Comparison of ENCODE assay signal across 11 mouse cellular contexts in genomic region chr13:51919171-51919793, GRCm38 (mm10).
DNase-seq lines count a peak whose midpoint lies in the region; ATAC-seq and TF ChIP-seq lines count a peak whose summit lies in the region.
"Had no signal": no experiment of that assay in that cellular context is flagged by ENCODE, and none has a peak within 500 bp of the region (broad histone marks: within the 10 kb centered on the region; RNA-seq: fewer than 3 reads in every experiment).

No protein-coding gene starts in this region.

- H3K36me3 ChIP-seq in embryonic facial prominence, embryonic 13.5 days, result no peaks in the 10 kb centered on the region
- no peaks in the 10 kb centered on the region for H3K36me3 ChIP-seq in hindbrain, embryonic 14.5 days (replicated peaks; ENCODE audit: control insufficient read depth, insufficient read depth)
- no peaks in the 10 kb centered on the region for H3K36me3 ChIP-seq in midbrain, postnatal 0 days (ENCODE audit: insufficient read depth, low read length)

- no peaks in the 10 kb centered on the region for H3K27me3 ChIP-seq in cerebellum, adult 2 months (ENCODE audit: control insufficient read depth, insufficient read depth, low read length)
- H3K27me3 ChIP-seq in embryonic facial prominence, embryonic 13.5 days, result peaks cover 32% of the 10 kb centered on the region
- 0 out of 2 replicates have a peak, but pooled peaks cover 4% of the 10 kb centered on the region for H3K27me3 ChIP-seq in hindbrain, embryonic 14.5 days (ENCODE audit: control insufficient read depth, insufficient read depth, low read length)
- H3K27me3 ChIP-seq in midbrain, postnatal 0 days (ENCODE audit: insufficient read depth, low read length), result peaks cover 12% of the 10 kb centered on the region
- H3K27me3 ChIP-seq: Patski had no signal

- TF ChIP-seq POLR2A in cerebellum, adult 2 months (IDR thresholded peaks at IDR 0.05; ENCODE audit: borderline replicate concordance, insufficient read depth, low read length), result no peak

- ATAC-seq in embryonic facial prominence, embryonic 13.5 days (ENCODE audit: insufficient number of reproducible peaks, insufficient read depth, low FRiP score, low TSS enrichment, low read depth), result no peak
- ATAC-seq in hindbrain, embryonic 14.5 days (ENCODE audit: low FRiP score), result peak; percentile 42; the same call in 1 of the 2 replicates
- no peak for ATAC-seq in midbrain, postnatal 0 days (ENCODE audit: low FRiP score)
- ATAC-seq in megakaryocyte-erythroid progenitor cell, adult 5-6 weeks (replicated peaks; ENCODE audit: low FRiP score, low TSS enrichment, poor library complexity, severe bottlenecking), result no peak
- ATAC-seq: Patski had no signal

- H3K9me3 ChIP-seq in embryonic facial prominence, embryonic 13.5 days, result no peaks in the 10 kb centered on the region
- no peaks in the 10 kb centered on the region for H3K9me3 ChIP-seq in hindbrain, embryonic 14.5 days (ENCODE audit: control insufficient read depth, low read length)
- no peaks in the 10 kb centered on the region for H3K9me3 ChIP-seq in midbrain, postnatal 0 days (ENCODE audit: low read length)

- no peak overlapping the region for H3K4me3 ChIP-seq in cerebellum, adult 2 months (replicated peaks; ENCODE audit: insufficient read depth, low read depth, low read length)
- no peak overlapping the region for H3K4me3 ChIP-seq in embryonic facial prominence, embryonic 13.5 days
- H3K4me3 ChIP-seq in hindbrain, embryonic 14.5 days (replicated peaks; ENCODE audit: low read length), result no peak overlapping the region
- no peak overlapping the region for H3K4me3 ChIP-seq in midbrain, postnatal 0 days (ENCODE audit: low read depth, low read length)

- no peak overlapping the region for H3K27ac ChIP-seq in cerebellum, adult 2 months (ENCODE audit: insufficient read depth, low read length)
- H3K27ac ChIP-seq in embryonic facial prominence, embryonic 13.5 days, result peak overlapping the region; percentile 72; the same call in 1 of the 2 replicates
- H3K27ac ChIP-seq in hindbrain, embryonic 14.5 days, result peak overlapping the region; percentile 74
- no peak overlapping the region for H3K27ac ChIP-seq in midbrain, postnatal 0 days (ENCODE audit: low read depth, low read length)
- H3K27ac ChIP-seq: macrophage had no signal

- peak; percentile 46 to 52 for DNase-seq in cerebellum, postnatal 10 days
- DNase-seq in cerebellum, adult 2 months, result no peak
- DNase-seq in hindbrain, embryonic 14.5 days (ENCODE audit: low spot score), result no peak
- DNase-seq in midbrain, postnatal 0 days (ENCODE audit: low spot score), result peak; percentile 27
- DNase-seq in natural killer cell, adult 2 months (ENCODE audit: low spot score in 2 of 2), result no peak
- DNase-seq in right cerebral cortex, postnatal 14 days, result no peak
- DNase-seq: liver had no signal

- peaks cover 41% of the 10 kb centered on the region for H3K4me1 ChIP-seq in cerebellum, adult 2 months (ENCODE audit: control insufficient read depth, insufficient read depth, low read length)
- peaks cover 64% of the 10 kb centered on the region for H3K4me1 ChIP-seq in embryonic facial prominence, embryonic 13.5 days
- H3K4me1 ChIP-seq in hindbrain, embryonic 14.5 days (replicated peaks; ENCODE audit: control insufficient read depth, insufficient read depth, low read length), result peaks cover 51% of the 10 kb centered on the region
- H3K4me1 ChIP-seq in midbrain, postnatal 0 days (ENCODE audit: insufficient read depth, low read length), result peaks cover 16% of the 10 kb centered on the region

- TF ChIP-seq CTCF in cerebellum, adult 2 months (IDR thresholded peaks at IDR 0.05; ENCODE audit: borderline replicate concordance, insufficient read depth, low read depth, low read length), result no peak
- TF ChIP-seq CTCF in midbrain, postnatal 0 days (IDR thresholded peaks at IDR 0.05), result no peak

- no peak overlapping the region for H3K4me2 ChIP-seq in embryonic facial prominence, embryonic 13.5 days
- no peak overlapping the region for H3K4me2 ChIP-seq in hindbrain, embryonic 14.5 days (replicated peaks)
- H3K4me2 ChIP-seq in midbrain, postnatal 0 days (ENCODE audit: low read depth, low read length, poor library complexity, severe bottlenecking), result no peak overlapping the region

- no peak overlapping the region for H3K9ac ChIP-seq in embryonic facial prominence, embryonic 13.5 days
- 0 out of 2 replicates have a peak overlapping the region, but pooled peaks have one; percentile 8 for H3K9ac ChIP-seq in hindbrain, embryonic 14.5 days
- H3K9ac ChIP-seq in midbrain, postnatal 0 days (replicated peaks; ENCODE audit: low read length, poor library complexity, severe bottlenecking), result no peak overlapping the region

- 66% methylated on average over 14 of the region's 14 CpGs for WGBS in cerebellum, adult 2 months
- 8% methylated on average over 14 of the region's 14 CpGs for WGBS in embryonic facial prominence, embryonic 13.5 days
- WGBS in hindbrain, embryonic 14.5 days, result 10% methylated on average over 14 of the region's 14 CpGs
- 18% methylated on average over 14 of the region's 14 CpGs for WGBS in midbrain, postnatal 0 days

Comparison
In these comparisons a context has a peak if more than half of its experiments do, and no peak if none do; other contexts are left out.
1. DNase-seq: peak in cerebellum, postnatal 10 days (2 of 2) and midbrain, postnatal 0 days (single experiment); none in cerebellum, adult 2 months (0 of 2), hindbrain, embryonic 14.5 days (single experiment), natural killer cell, adult 2 months (0 of 2) and right cerebral cortex, postnatal 14 days (single experiment).
2. H3K27ac ChIP-seq: peak in embryonic facial prominence, embryonic 13.5 days (single experiment) and hindbrain, embryonic 14.5 days (single experiment); none in cerebellum, adult 2 months (single experiment) and midbrain, postnatal 0 days (single experiment).